Mouse (Mus musculus) midbrain, embryonic 14.5 days (tissue): ENCODE measurements around the gene N4bp3. TPM values are rescaled to one million over a fixed set of nuclear protein-coding genes. Genes with fewer than 3 reads are reported as not detected.

Source experiments
- ATAC-seq: fragments of 200-750 bp; cut with Nextera tagmentation; 2 replicates; pipeline ENCODE4 v1.8.0; 2017; ENCODE audit warnings: moderate number of reproducible peaks, moderate library complexity; ENCODE audit not compliant: low FRiP score, low TSS enrichment
- DNase-seq: peaks from one replicate; pipeline ENCODE4 v3.0.0-alpha.2; 2015
- H3K27ac ChIP-seq: fragments of 300-500 bp; sonication (generic); replicated peaks from 2 replicates; pipeline ENCODE4 v1.5.1; 2014; ENCODE audit warnings: mild to moderate bottlenecking, low read depth, low read length, moderate library complexity
- H3K27me3 ChIP-seq: fragments of 300-500 bp; sonication (generic); 2 replicates; pipeline ENCODE4 v1.6.1; 2014; ENCODE audit warnings: low read length, control low read depth, mixed read lengths; ENCODE audit not compliant: control insufficient read depth, insufficient read depth
- H3K36me3 ChIP-seq: fragments of 300-500 bp; sonication (generic); 2 replicates; pipeline ENCODE4 v1.6.1; 2014; ENCODE audit warnings: low read length, control low read depth; ENCODE audit not compliant: control insufficient read depth, insufficient read depth
- H3K4me1 ChIP-seq: fragments of 300-500 bp; sonication (generic); 2 replicates; pipeline ENCODE4 v1.6.1; 2014; ENCODE audit warnings: mild to moderate bottlenecking, antibody characterized with exemption, low read length, control low read depth; ENCODE audit not compliant: control insufficient read depth, insufficient read depth
- H3K4me2 ChIP-seq: fragments of 300-500 bp; sonication (generic); 2 replicates; pipeline ENCODE4 v1.6.1; 2014; ENCODE audit warnings: mild to moderate bottlenecking, low read length, moderate library complexity
- H3K4me3 ChIP-seq: fragments of 300-500 bp; sonication (generic); replicated peaks from 2 replicates; pipeline ENCODE4 v1.5.1; 2014; ENCODE audit warnings: low read depth, low read length
- H3K9ac ChIP-seq: fragments of 300-500 bp; sonication (generic); replicated peaks from 2 replicates; pipeline ENCODE4 v1.6.1; 2014; ENCODE audit warnings: mild to moderate bottlenecking, low read length, moderate library complexity
- H3K9me3 ChIP-seq: fragments of 300-500 bp; sonication (generic); 2 replicates; pipeline ENCODE4 v1.6.1; 2016; ENCODE audit warnings: low read length, control low read depth, mixed read lengths; ENCODE audit not compliant: control insufficient read depth
- WGBS: fragments of 180-500 bp; shearing (Covaris S2); extraction: QIAGEN DNeasy Blood & Tissue Kit; methylation state at CpG from one replicate; pipeline ENCODE4 v1.1.7; 2014; 5-methylcytosine and 5-hydroxymethylcytosine counted together
- polyA plus RNA-seq: library from polyadenylated mRNA; unstranded; fragments of >200 nt; fragmentation: Nextera tagmentation; extraction: Ambion mirVana; gene quantifications from 2 replicates; pipeline ENCODE4 v1.2.1, GENCODE M21; 2014

Gene N4bp3
- polyA plus RNA-seq, 1 experiment from 2014 or later: 11.6 TPM

GRCm38 (mm10) chr11:51593849-51594248 lies 56.8 kb downstream of the N4bp3 start:
- ATAC-seq (no peak), DNase-seq (no peak)
- Histone ChIP-seq H3K4me1 (no peaks in the 10 kb centered on the region), H3K9me3 (no peaks in the 10 kb centered on the region), H3K4me3 (no peak overlapping the region), H3K36me3 (peaks cover 96% of the 10 kb centered on the region), H3K27me3 (no peaks in the 10 kb centered on the region), H3K4me2 (no peak overlapping the region), H3K9ac (no peak overlapping the region), H3K27ac (no peak overlapping the region)
- 93% methylated on average over 6 of the region's 6 CpGs for WGBS

- Histone ChIP-seq H3K9me3 (no peaks in the 10 kb centered on the region), H3K36me3 (peaks cover 96% of the 10 kb centered on the region), H3K27ac (no peak overlapping the region), H3K4me3 (no peak overlapping the region), H3K27me3 (no peaks in the 10 kb centered on the region), H3K9ac (no peak overlapping the region), H3K4me1 (no peaks in the 10 kb centered on the region), H3K4me2 (no peak overlapping the region)
- ATAC-seq (no peak), DNase-seq (no peak)
- WGBS: 98% methylated on average over 4 of the region's 4 CpGs
Measured at GRCm38 (mm10) chr11:51593368-51593767, 57.3 kb downstream of the N4bp3 start.

Other genes starting within 250 kb of the N4bp3 start
- gene Phykpl, start 66.1 kb downstream of the N4bp3 start, polyA plus RNA-seq: 8.7 and 12.5 TPM in 2 replicates
- 489 and 530 TPM in 2 replicates for gene Hnrnpab, start 44.0 kb downstream of the N4bp3 start, polyA plus RNA-seq
- gene Nhp2, start 31.1 kb downstream of the N4bp3 start, polyA plus RNA-seq: 107 and 115 TPM in 2 replicates
- gene Rmnd5b, start 14.9 kb downstream of the N4bp3 start, polyA plus RNA-seq: 79.2 and 87.7 TPM in 2 replicates
- 0.85 and 1.00 TPM in 2 replicates for gene D930048N14Rik, start 112 bp upstream of the N4bp3 start, polyA plus RNA-seq
- 110 and 116 TPM in 2 replicates for gene 0610009B22Rik, start 38.0 kb upstream of the N4bp3 start, polyA plus RNA-seq
- gene Sec24a, start 112.8 kb upstream of the N4bp3 start, polyA plus RNA-seq: 15.0 and 16.9 TPM in 2 replicates
- 188 and 211 TPM in 2 replicates for gene Sar1b, start 112.8 kb upstream of the N4bp3 start, polyA plus RNA-seq
- 0.28 and 0.30 TPM in 2 replicates for gene Jade2, start 206.8 kb upstream of the N4bp3 start, polyA plus RNA-seq